Mouse (Mus musculus) liver, adult 2 months (tissue): Measurements from ENCODE around the gene Fam72a.

Source experiments
- CTCF ChIP-seq: fragments of 200-500 bp; IDR thresholded peaks from 2 replicates; pipeline ENCODE4 v1.5.1; 2011; ENCODE audit warnings: low read depth, low read length, control low read depth
- POLR2A ChIP-seq: fragments of 200-500 bp; IDR thresholded peaks from 2 replicates; pipeline ENCODE4 v1.6.1; 2011; ENCODE audit warnings: low read length, control low read depth; ENCODE audit not compliant: insufficient read depth; ENCODE audit errors: extremely low read depth

DNA sequence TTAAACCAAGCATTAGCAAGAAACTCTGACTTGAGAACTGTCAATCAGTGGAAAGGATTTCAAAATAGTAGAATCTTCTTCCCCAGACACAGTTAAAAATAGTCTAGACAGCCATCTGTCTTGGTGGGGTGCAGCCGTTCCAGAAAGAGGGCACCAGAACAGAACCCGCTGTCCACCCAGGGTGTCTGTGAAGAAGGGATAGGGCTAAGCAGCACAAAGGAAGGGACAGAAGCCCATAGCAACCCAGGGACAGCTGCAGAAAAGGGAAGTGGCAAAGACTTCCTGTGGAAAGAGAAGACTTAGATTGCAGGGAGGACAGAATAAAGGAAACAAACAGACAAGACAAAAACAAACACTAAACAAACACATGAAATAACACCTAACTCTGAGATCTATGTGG, 35.3 kb upstream of the Fam72a start:
- TF ChIP-seq POLR2A (no peak), CTCF (no peak)
